Mouse (Mus musculus) cortical plate, adult 2 months (tissue): ENCODE measurements at regions not wholly inside any gene's neighbourhood (a gene's known extent, or its start where the extent isn't known, plus 50 kb on each side); places are given as distances from the start of the nearest gene placed in this dataset.

Source experiments
- CTCF ChIP-seq: fragments of 200-500 bp; IDR thresholded peaks from 2 replicates; pipeline ENCODE4 v1.5.1; 2011; ENCODE audit warnings: mild to moderate bottlenecking, control low read depth, low read length; ENCODE audit not compliant: insufficient read depth; ENCODE audit errors: extremely low read depth
- POLR2A ChIP-seq: fragments of 200-500 bp; IDR thresholded peaks from 2 replicates; pipeline ENCODE4 v1.6.1; 2011; ENCODE audit warnings: mild to moderate bottlenecking, low read length, control low read depth; ENCODE audit not compliant: insufficient read depth; ENCODE audit errors: extremely low read depth

- TF ChIP-seq POLR2A = no peak
- no peak for TF ChIP-seq CTCF
Observed at GRCm38 (mm10) chr16:76866465-76866802, 147.1 kb upstream of the Usp25 start.
